Mouse (Mus musculus): Measurements from ENCODE around the gene Ndufb5. TPM values are rescaled to one million over a fixed set of nuclear protein-coding genes. Genes with fewer than 3 reads are reported as not detected.
"Not testable (repeated sequence)": the region's sequence is repeated elsewhere in the genome, so short reads cannot be mapped to it uniquely, and the experiment has no call there.

The Ndufb5 gene
- polyA plus RNA-seq, 1 experiment from 2014 or later = 339 TPM

DNA sequence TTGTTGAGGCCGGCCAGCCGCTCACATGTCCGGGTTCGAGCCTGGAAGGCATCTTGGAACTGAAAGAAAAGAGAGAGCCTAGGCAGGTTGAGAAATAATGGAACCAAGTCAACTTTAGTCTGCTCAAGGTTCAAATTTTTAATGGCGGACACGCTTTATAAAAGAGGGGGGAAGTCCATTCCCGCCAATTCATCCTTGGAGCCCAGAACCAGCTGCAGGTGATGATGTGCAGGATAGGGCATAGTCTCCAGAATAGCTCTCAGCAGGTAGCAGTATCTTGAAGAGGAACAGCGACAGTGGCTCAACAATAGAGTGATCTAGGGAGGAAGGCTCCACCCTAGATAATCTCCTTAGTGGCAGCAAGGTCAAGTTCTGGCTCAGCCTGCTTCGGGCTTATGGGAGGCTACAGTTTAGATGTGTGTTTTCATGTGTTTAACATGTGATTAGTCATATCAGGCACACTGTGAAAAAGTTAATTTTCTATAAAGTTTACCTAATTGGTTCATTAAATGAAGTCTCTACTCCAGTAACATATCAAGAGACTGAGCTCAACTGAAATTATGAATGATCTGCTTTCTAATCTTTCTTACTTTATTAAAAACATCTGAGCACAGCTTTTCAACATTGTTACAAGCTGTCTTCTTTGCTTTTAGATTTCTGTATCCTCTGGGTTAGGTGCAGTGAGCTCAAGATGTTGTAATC is 31.0 kb upstream of the Ndufb5 start, which contains the start of gene Actl6a:
Gene Actl6a, plus strand, starts transcription at position 652 of the 702 bp plus-strand sequence.
- H3K27me3 ChIP-seq; H3K4me3 ChIP-seq; H3K36me3 ChIP-seq; ATAC-seq (ENCODE audit: low FRiP score); H3K9ac ChIP-seq; H3K4me2 ChIP-seq; H3K27ac ChIP-seq; H3K9me3 ChIP-seq: not testable (repeated sequence)
- WGBS = 86% methylated on average over 9 of the region's 9 CpGs
- H3K4me1 ChIP-seq (replicated peaks) = peaks cover 12% of the 10 kb centered on the region

DNA sequence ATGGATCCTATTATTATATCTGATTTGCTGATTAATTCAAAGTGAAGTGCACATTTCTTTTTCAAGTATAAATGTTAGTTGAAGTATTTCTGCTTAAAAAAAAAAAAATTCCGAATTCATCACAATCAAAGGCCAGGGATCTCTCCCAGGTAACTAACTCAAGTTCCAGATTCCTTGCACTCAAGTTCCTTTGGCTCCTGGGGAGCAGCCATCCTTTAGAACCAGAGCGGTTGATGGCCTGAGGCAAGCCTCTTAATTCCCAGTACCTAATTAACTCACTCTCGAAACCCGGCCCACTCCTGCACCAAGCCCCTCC is 28.8 kb upstream of the Ndufb5 start:
- H3K4me3 ChIP-seq = peak overlapping the region; percentile 97
- 4% methylated on average over 4 of the region's 4 CpGs for WGBS
- H3K4me1 ChIP-seq (replicated peaks) = peaks cover 16% of the 10 kb centered on the region
- H3K4me2 ChIP-seq = peak overlapping the region; percentile 43
- no peak overlapping the region for H3K9ac ChIP-seq
- ATAC-seq (ENCODE audit: low FRiP score) = no peak
- peaks cover 15% of the 10 kb centered on the region for H3K36me3 ChIP-seq
- no peaks in the 10 kb centered on the region for H3K27me3 ChIP-seq
- H3K27ac ChIP-seq = 0 out of 2 replicates have a peak overlapping the region, but pooled peaks have one; percentile 44
- H3K9me3 ChIP-seq = no peaks in the 10 kb centered on the region

DNA sequence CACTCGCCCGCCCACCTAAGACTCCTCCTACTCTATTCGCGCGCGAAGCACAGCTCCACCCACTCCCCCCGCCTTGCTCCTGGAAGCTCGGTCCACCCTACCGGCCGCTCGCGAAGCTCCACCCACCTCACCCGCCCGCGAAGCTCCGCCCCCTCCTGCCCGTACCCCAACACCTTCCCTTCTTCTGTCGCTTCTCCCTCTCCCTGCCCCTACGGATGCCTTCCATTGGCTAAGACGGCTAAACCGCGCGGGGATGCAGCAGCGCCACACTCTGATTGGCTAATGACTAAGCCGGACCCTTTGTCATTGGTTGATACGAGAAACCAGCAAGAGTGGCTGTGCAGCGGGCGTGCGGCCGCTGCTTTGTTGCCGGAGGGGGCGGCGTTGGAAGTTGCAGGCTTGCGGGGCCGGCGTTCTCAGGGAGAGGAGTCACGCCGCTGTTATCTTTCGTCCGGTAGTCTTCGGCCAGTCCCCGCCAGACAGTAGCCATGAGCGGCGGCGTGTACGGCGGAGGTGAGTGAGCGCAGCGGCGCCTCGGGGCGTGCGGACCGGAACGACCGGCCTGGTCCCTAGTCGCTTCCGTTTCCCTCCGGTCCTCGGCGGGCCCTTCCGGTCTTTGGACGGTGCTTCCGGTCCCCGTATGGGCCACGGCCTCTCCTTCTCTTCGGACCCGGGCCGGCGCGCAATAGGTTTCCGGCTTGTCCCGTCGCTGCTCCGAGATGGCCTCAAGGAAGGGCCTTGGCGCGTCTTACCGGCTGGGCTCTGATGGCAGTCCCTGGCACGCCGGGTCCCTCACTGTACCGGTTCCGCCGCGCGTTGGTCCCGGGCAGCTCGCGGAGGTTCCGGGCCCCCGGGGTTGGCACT is 28.2 kb upstream of the Ndufb5 start:
- no peaks in the 10 kb centered on the region for H3K27me3 ChIP-seq
- ATAC-seq (ENCODE audit: low FRiP score) = peak; percentile 100
- H3K9me3 ChIP-seq = no peaks in the 10 kb centered on the region
- peak overlapping the region; percentile 95 for H3K27ac ChIP-seq
- peak overlapping the region; percentile 95 for H3K9ac ChIP-seq
- peak overlapping the region; percentile 77 for H3K4me2 ChIP-seq
- peaks cover 20% of the 10 kb centered on the region for H3K36me3 ChIP-seq
- H3K4me1 ChIP-seq (replicated peaks) = peaks cover 16% of the 10 kb centered on the region
- peak overlapping the region; percentile 97 for H3K4me3 ChIP-seq
- WGBS = under 1% methylated on average over 90 of the region's 90 CpGs

DNA sequence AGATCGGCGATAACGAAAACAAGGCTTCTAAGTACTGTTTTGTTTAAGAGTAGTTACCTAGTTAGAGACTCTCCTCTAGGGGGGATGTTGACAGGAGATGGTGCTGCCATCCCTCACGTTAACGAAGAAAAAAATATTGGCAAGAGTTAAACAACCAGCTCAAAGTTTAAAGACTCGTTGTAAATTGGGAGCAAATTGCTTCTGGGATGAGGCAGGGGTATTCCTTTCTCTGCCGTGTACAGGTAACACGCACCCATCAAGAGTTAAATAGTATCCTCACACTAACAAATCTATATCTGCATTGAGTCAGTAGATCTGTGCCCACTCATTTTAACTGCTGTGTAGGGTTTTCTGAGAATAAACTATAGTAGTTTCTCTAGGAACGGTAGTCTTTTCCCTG is 27.4 kb upstream of the Ndufb5 start:
- peaks cover 16% of the 10 kb centered on the region for H3K4me1 ChIP-seq (replicated peaks)
- H3K4me3 ChIP-seq = peak overlapping the region; percentile 97
- H3K9me3 ChIP-seq = no peaks in the 10 kb centered on the region
- 11% methylated on average over 9 of the region's 9 CpGs for WGBS
- ATAC-seq (ENCODE audit: low FRiP score) = no peak
- no peaks in the 10 kb centered on the region for H3K27me3 ChIP-seq
- H3K27ac ChIP-seq = peak overlapping the region; percentile 95
- peak overlapping the region; percentile 77 for H3K4me2 ChIP-seq
- peaks cover 28% of the 10 kb centered on the region for H3K36me3 ChIP-seq
- peak overlapping the region; percentile 95 for H3K9ac ChIP-seq

DNA sequence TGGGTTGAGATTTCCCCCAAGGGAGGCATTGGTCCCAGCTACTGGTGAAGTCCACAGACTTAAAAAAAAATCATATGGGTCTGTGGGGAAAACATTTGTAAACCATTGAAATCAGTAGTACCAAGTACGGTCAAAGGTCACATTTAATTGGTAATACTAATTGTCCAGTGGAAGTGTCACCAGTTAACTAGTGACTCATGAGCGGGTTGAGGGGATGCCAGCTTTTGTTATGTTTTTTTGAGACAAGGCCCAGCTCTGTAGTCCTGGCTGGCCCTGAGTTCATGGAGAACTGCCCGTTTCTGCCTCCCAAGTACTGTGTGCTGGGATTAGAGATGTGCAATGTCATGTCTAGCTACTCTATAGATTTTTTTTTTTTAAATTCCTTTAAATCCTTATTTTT is 23.1 kb upstream of the Ndufb5 start:
- Histone ChIP-seq H3K9ac (no peak overlapping the region), H3K4me2 (no peak overlapping the region), H3K27ac (no peak overlapping the region), H3K4me3 (no peak overlapping the region), H3K9me3 (no peaks in the 10 kb centered on the region), H3K36me3 (peaks cover 69% of the 10 kb centered on the region), H3K4me1 (replicated peaks) (peaks cover 16% of the 10 kb centered on the region), H3K27me3 (no peaks in the 10 kb centered on the region)
- no peak for ATAC-seq (ENCODE audit: low FRiP score)
- 96% methylated on average over 3 of the region's 3 CpGs for WGBS

DNA sequence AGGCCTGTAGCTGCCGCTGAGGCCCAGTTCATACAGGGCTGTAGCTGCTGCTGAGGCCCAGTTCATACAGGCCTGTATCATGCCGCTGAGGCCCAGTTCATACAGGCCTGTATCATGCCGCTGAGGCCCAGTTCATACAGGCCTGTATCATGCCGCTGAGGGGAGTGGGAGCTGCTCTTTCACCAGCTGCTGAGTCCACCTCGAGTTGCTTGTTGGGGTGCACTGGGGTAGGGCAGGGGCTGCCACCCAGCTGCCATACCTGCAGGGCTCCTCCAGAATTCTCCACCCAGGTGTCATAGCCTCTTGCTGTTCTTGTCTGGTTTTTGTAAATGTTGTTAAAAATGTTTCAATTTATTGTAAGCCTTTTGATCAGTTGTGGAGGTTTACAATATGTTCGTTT is 19.4 kb upstream of the Ndufb5 start:
- over 99% methylated on average over 6 of the region's 6 CpGs for WGBS
- not testable (repeated sequence) for ATAC-seq (ENCODE audit: low FRiP score); H3K4me1 ChIP-seq (replicated peaks); H3K27me3 ChIP-seq; H3K9ac ChIP-seq; H3K9me3 ChIP-seq; H3K4me3 ChIP-seq; H3K4me2 ChIP-seq; H3K27ac ChIP-seq
- peaks cover 95% of the 10 kb centered on the region for H3K36me3 ChIP-seq

DNA sequence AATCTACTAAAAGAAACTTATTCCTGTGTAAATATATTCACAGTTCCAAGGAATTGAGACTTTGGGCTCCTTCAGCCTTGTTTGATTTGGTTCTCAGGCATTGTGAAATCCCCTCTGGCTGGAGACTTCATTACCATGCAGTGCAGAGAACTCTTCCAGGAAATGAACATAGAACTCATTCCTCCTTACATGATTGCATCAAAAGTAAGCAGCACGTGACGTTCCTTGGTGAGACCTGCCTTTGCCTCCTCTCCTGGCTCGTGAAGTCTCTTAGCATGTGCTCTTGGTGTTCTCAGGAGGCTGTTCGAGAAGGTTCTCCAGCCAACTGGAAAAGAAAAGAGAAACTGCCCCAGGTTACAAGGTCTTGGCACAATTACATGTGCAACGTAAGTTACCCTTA is 18.5 kb upstream of the Ndufb5 start:
- Histone ChIP-seq H3K4me2 (no peak overlapping the region), H3K36me3 (peaks cover 95% of the 10 kb centered on the region), H3K4me3 (no peak overlapping the region), H3K4me1 (replicated peaks) (no peaks in the 10 kb centered on the region), H3K9ac (no peak overlapping the region), H3K27ac (no peak overlapping the region), H3K27me3 (no peaks in the 10 kb centered on the region), H3K9me3 (no peaks in the 10 kb centered on the region)
- no peak for ATAC-seq (ENCODE audit: low FRiP score)
- 98% methylated on average over 5 of the region's 5 CpGs for WGBS

DNA sequence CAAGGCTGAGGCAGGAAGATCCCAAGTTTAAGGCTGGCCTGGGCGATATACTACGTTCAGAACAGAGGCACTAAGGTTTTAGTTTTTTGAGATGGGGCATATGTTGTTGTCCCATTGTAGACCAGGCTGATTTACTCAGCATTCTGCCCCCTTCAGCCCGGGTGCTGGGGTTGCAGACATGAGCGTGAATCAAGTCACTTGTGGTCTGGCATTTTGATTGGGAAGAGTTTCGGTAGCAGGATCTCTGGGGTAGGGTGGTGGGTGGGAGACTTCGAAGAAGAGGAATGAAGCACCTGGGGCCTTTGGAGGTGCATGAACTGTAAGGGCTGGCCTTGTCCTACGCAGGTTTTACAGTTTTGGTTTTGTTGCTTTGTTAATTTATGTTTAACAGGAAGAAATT is 12.6 kb upstream of the Ndufb5 start:
- H3K4me3 ChIP-seq = no peak overlapping the region

DNA sequence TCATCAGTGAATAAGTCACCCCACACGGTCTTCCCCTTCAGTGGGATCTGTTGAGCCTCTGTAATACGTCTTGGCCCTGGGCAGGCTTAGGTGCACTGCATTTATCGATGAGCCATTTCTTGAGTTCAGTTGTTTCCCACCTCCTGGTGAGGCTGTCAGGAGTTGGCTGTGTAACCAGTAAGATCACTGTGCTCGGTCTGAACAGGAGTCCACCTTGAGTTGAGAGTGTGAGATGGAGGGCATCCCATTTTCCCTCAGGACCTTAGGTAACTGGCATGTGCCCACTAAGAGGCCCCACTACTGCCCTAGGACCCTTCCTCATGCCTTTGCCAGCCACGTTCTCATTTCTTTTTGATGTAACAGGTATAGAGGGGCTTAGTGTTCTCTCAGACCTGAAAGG is 10.8 kb upstream of the Ndufb5 start:
- H3K9me3 ChIP-seq = no peaks in the 10 kb centered on the region

More for the DNA sequence above, 12.6 kb upstream of the Ndufb5 start:
- no peaks in the 10 kb centered on the region for H3K4me1 ChIP-seq (replicated peaks)
- no peak for ATAC-seq (ENCODE audit: low FRiP score)
- H3K9ac ChIP-seq = no peak overlapping the region
- H3K4me2 ChIP-seq = no peak overlapping the region
- peaks cover 91% of the 10 kb centered on the region for H3K36me3 ChIP-seq
- 96% methylated on average over 7 of the region's 7 CpGs for WGBS
- no peak overlapping the region for H3K27ac ChIP-seq
- H3K27me3 ChIP-seq = no peaks in the 10 kb centered on the region
- H3K9me3 ChIP-seq = no peaks in the 10 kb centered on the region

DNA sequence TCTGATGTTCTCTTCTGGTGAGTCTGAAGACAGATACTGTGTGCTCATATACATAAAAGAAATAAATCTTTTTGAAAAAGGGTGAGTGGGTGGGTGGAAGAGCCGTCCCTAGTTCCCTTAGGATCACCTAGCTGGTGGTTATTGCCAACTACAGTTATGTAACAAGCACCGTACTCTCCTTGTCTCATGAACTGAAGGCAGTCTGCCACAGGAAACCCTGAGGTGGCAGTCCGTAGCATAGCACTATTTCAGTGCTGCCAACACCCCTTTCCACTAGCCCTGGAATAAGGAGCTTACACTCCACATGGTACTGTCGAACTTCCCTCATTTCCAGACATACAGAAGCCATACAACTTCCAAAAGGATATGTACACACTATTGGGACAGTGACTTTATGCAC is 8.9 kb upstream of the Ndufb5 start:
- Histone ChIP-seq H3K4me1 (replicated peaks) (no peaks in the 10 kb centered on the region), H3K9ac (no peak overlapping the region), H3K4me3 (no peak overlapping the region), H3K27me3 (no peaks in the 10 kb centered on the region), H3K27ac (no peak overlapping the region), H3K36me3 (peaks cover 90% of the 10 kb centered on the region), H3K4me2 (no peak overlapping the region), H3K9me3 (no peaks in the 10 kb centered on the region)
- ATAC-seq (ENCODE audit: low FRiP score) = no peak
- 92% methylated on average over 4 of the region's 4 CpGs for WGBS

More for the DNA sequence above, 10.8 kb upstream of the Ndufb5 start:
- Histone ChIP-seq H3K4me3 (no peak overlapping the region), H3K36me3 (peaks cover 92% of the 10 kb centered on the region), H3K27me3 (no peaks in the 10 kb centered on the region), H3K9ac (no peak overlapping the region), H3K4me2 (no peak overlapping the region), H3K4me1 (replicated peaks) (no peaks in the 10 kb centered on the region), H3K27ac (no peak overlapping the region)
- ATAC-seq (ENCODE audit: low FRiP score) = no peak
- WGBS = 91% methylated on average over 5 of the region's 5 CpGs

DNA sequence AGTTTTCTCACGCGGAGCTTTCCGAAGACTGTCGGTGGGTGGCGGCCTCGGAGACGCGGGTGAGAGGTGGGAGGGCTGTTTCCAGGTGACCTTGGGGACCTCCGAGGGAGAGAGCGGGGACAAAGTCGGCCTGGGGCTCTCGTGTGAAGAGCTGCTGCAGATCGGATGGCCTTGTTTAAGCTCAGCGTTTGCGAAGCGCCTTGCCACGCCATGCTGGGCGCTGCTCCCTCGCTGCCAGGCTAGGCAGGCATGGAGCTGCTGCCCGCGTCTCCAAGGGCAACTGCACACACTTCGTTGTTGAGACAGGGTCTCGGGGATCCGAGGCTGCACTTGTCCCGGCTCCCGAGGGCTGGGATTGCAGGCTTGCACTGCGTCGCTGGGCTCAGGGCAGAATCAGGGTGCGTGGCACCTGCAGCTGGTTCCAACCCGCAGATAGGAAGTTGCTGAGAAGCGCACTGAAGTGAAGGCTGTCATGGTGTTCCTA is 424 bp downstream of the Ndufb5 start, which contains the start of gene Mrpl47:
Gene Mrpl47, minus strand, starts transcription at position 434 of the 484 bp plus-strand sequence.
- H3K36me3 ChIP-seq = peaks cover 22% of the 10 kb centered on the region
- peaks cover 34% of the 10 kb centered on the region for H3K4me1 ChIP-seq (replicated peaks)
- H3K4me3 ChIP-seq = peak within 1 kb of the TSS; percentile 92
- peak within 1 kb of the TSS; percentile 90 for H3K9ac ChIP-seq
- peak within 1 kb of the TSS; percentile 91 for H3K27ac ChIP-seq
- no peaks in the 10 kb centered on the region for H3K9me3 ChIP-seq
- ATAC-seq (ENCODE audit: low FRiP score) = peak; percentile 73
- WGBS = under 1% methylated on average over 31 of the region's 31 CpGs
- H3K27me3 ChIP-seq = no peaks in the 10 kb centered on the region
- H3K4me2 ChIP-seq = peak within 1 kb of the TSS; percentile 82

DNA sequence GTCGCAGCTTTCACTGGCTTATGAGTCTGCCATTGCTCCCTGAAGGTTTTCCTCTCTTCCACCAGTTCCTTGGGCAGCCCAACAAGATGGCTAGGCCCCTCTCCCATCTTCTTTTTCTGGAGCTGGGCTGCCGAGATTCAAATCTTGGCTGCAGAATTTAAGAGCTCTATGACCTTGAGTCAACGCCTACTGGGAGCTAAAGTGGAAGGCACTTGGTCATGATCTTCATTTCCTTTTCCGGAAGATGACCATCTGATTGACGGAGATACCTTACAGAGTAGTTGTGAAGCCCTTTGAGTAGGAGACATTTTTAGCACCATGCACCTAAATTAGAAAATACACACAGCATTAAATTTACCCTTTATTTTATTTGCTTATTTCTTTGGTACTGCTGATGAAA is 1.8 kb downstream of the Ndufb5 start:
- no peaks in the 10 kb centered on the region for H3K27me3 ChIP-seq
- no peak overlapping the region for H3K27ac ChIP-seq
- 97% methylated on average over 5 of the region's 5 CpGs for WGBS
- peaks cover 22% of the 10 kb centered on the region for H3K36me3 ChIP-seq
- peak overlapping the region; percentile 82 for H3K4me2 ChIP-seq
- H3K9me3 ChIP-seq = no peaks in the 10 kb centered on the region
- ATAC-seq (ENCODE audit: low FRiP score) = no peak
- H3K4me1 ChIP-seq (replicated peaks) = peaks cover 34% of the 10 kb centered on the region
- peak overlapping the region; percentile 92; the same call in 1 of the 2 replicates for H3K4me3 ChIP-seq
- H3K9ac ChIP-seq = no peak overlapping the region
